Mouse (Mus musculus): ENCODE data around the gene Agrp. TPM values are rescaled to one million over a fixed set of nuclear protein-coding genes. Genes with fewer than 3 reads are reported as not detected.

The Agrp gene
- total and polyA plus RNA-seq, 3 experiments = not detected

GRCm38 (mm10) chr8:105574741-105575140 lies 62.5 kb downstream of the Agrp start:
- no peaks in the 10 kb centered on the region for H3K9me3 ChIP-seq (replicated peaks)
- ATAC-seq (ENCODE audit: extremely low read depth, insufficient number of reproducible peaks, low FRiP score, poor library complexity, severe bottlenecking) = no peak
- no peak overlapping the region for H3K4me3 ChIP-seq (ENCODE audit: low read depth, low read length)
- peaks cover 3% of the 10 kb centered on the region for H3K4me1 ChIP-seq (ENCODE audit: insufficient read depth, low read depth, low read length)
- TF ChIP-seq GATA2 (IDR thresholded peaks at IDR 0.05; ENCODE audit: borderline replicate concordance, low read depth, low read length) = no peak
- TF ChIP-seq TAL1 (conservative IDR thresholded peaks at IDR 0.05; ENCODE audit: low read depth, low read length) = no peak
- no peak for TF ChIP-seq GATA1 (IDR thresholded peaks at IDR 0.05; ENCODE audit: borderline replicate concordance, low read length)
- no peak for TF ChIP-seq CTCF (IDR thresholded peaks at IDR 0.05; ENCODE audit: low read depth, low read length)
- no peak for TF ChIP-seq POLR2AphosphoS5 (IDR thresholded peaks at IDR 0.05; ENCODE audit: insufficient replicate concordance, low read depth, low read length)
- peaks cover 1% of the 10 kb centered on the region for H3K36me3 ChIP-seq (replicated peaks)
- DNase-seq (ENCODE audit: low spot score) = no peak
- peaks cover 17% of the 10 kb centered on the region for H3K27me3 ChIP-seq (ENCODE audit: insufficient read depth, low read length)

- H3K36me3 ChIP-seq (replicated peaks) = peaks cover 2% of the 10 kb centered on the region
- no peaks in the 10 kb centered on the region for H3K9me3 ChIP-seq (replicated peaks)
- DNase-seq (ENCODE audit: low spot score) (no peak), ATAC-seq (ENCODE audit: extremely low read depth, insufficient number of reproducible peaks, low FRiP score, poor library complexity, severe bottlenecking) (no peak)
- H3K4me1 ChIP-seq (ENCODE audit: insufficient read depth, low read depth, low read length) = no peaks in the 10 kb centered on the region
- H3K27me3 ChIP-seq (ENCODE audit: insufficient read depth, low read length) = peaks cover 17% of the 10 kb centered on the region
- no peak overlapping the region for H3K4me3 ChIP-seq (ENCODE audit: low read depth, low read length)
- TF ChIP-seq TAL1 (conservative IDR thresholded peaks at IDR 0.05; ENCODE audit: low read depth, low read length) = no peak
- no peak for TF ChIP-seq GATA2 (IDR thresholded peaks at IDR 0.05; ENCODE audit: borderline replicate concordance, low read depth, low read length)
- TF ChIP-seq CTCF (IDR thresholded peaks at IDR 0.05; ENCODE audit: low read depth, low read length) = no peak
- TF ChIP-seq POLR2AphosphoS5 (IDR thresholded peaks at IDR 0.05; ENCODE audit: insufficient replicate concordance, low read depth, low read length) = no peak
- no peak for TF ChIP-seq GATA1 (IDR thresholded peaks at IDR 0.05; ENCODE audit: borderline replicate concordance, low read length)
These were observed 63.8 kb downstream of the Agrp start for GRCm38 (mm10) chr8:105573427-105573826.

- peaks cover 7% of the 10 kb centered on the region; the same call in 1 of the 2 replicates for H3K27me3 ChIP-seq (ENCODE audit: insufficient read depth, low read length)
- peaks cover 5% of the 10 kb centered on the region for H3K36me3 ChIP-seq (replicated peaks)
- ATAC-seq (ENCODE audit: extremely low read depth, insufficient number of reproducible peaks, low FRiP score, poor library complexity, severe bottlenecking) (no peak), DNase-seq (ENCODE audit: low spot score) (no peak)
- TF ChIP-seq GATA1 (IDR thresholded peaks at IDR 0.05; ENCODE audit: borderline replicate concordance, low read length) (no peak), TAL1 (conservative IDR thresholded peaks at IDR 0.05; ENCODE audit: low read depth, low read length) (no peak), GATA2 (IDR thresholded peaks at IDR 0.05; ENCODE audit: borderline replicate concordance, low read depth, low read length) (no peak), POLR2AphosphoS5 (IDR thresholded peaks at IDR 0.05; ENCODE audit: insufficient replicate concordance, low read depth, low read length) (no peak), CTCF (IDR thresholded peaks at IDR 0.05; ENCODE audit: low read depth, low read length) (no peak)
- no peaks in the 10 kb centered on the region for H3K9me3 ChIP-seq (replicated peaks)
- no peak overlapping the region for H3K4me3 ChIP-seq (ENCODE audit: low read depth, low read length)
- peaks cover 8% of the 10 kb centered on the region for H3K4me1 ChIP-seq (ENCODE audit: insufficient read depth, low read depth, low read length)
These were observed 65.4 kb downstream of the Agrp start for GRCm38 (mm10) chr8:105571810-105572209.

- Histone ChIP-seq H3K4me3 (ENCODE audit: low read depth, low read length) (peak overlapping the region; percentile 94), H3K27me3 (ENCODE audit: insufficient read depth, low read length) (no peaks in the 10 kb centered on the region), H3K4me1 (ENCODE audit: insufficient read depth, low read depth, low read length) (peaks cover 41% of the 10 kb centered on the region), H3K9me3 (replicated peaks) (no peaks in the 10 kb centered on the region), H3K36me3 (replicated peaks) (peaks cover 25% of the 10 kb centered on the region)
- no peak for DNase-seq (ENCODE audit: low spot score)
- no peak for ATAC-seq (ENCODE audit: extremely low read depth, insufficient number of reproducible peaks, low FRiP score, poor library complexity, severe bottlenecking)
- TF ChIP-seq GATA2 (IDR thresholded peaks at IDR 0.05; ENCODE audit: borderline replicate concordance, low read depth, low read length) (no peak), CTCF (IDR thresholded peaks at IDR 0.05; ENCODE audit: low read depth, low read length) (no peak), TAL1 (conservative IDR thresholded peaks at IDR 0.05; ENCODE audit: low read depth, low read length) (no peak), GATA1 (IDR thresholded peaks at IDR 0.05; ENCODE audit: borderline replicate concordance, low read length) (no peak), POLR2AphosphoS5 (IDR thresholded peaks at IDR 0.05; ENCODE audit: insufficient replicate concordance, low read depth, low read length) (no peak)
These were observed 70.2 kb downstream of the Agrp start for GRCm38 (mm10) chr8:105566703-105567595.

- Histone ChIP-seq H3K9me3 (replicated peaks) (no peaks in the 10 kb centered on the region), H3K4me3 (ENCODE audit: low read depth, low read length) (peak within 1 kb of the TSS; percentile 94), H3K4me1 (ENCODE audit: insufficient read depth, low read depth, low read length) (peaks cover 45% of the 10 kb centered on the region), H3K36me3 (replicated peaks) (peaks cover 28% of the 10 kb centered on the region), H3K27me3 (ENCODE audit: insufficient read depth, low read length) (no peaks in the 10 kb centered on the region)
- ATAC-seq (ENCODE audit: extremely low read depth, insufficient number of reproducible peaks, low FRiP score, poor library complexity, severe bottlenecking) = peak; percentile 86
- TF ChIP-seq CTCF (IDR thresholded peaks at IDR 0.05; ENCODE audit: low read depth, low read length) (peak; percentile 26; the same call in 1 of the 2 replicates), GATA1 (IDR thresholded peaks at IDR 0.05; ENCODE audit: borderline replicate concordance, low read length) (no peak), POLR2AphosphoS5 (IDR thresholded peaks at IDR 0.05; ENCODE audit: insufficient replicate concordance, low read depth, low read length) (no peak), GATA2 (IDR thresholded peaks at IDR 0.05; ENCODE audit: borderline replicate concordance, low read depth, low read length) (no peak), TAL1 (conservative IDR thresholded peaks at IDR 0.05; ENCODE audit: low read depth, low read length) (no peak)
- peak; percentile 96 for DNase-seq (ENCODE audit: low spot score)
These were observed 71.1 kb downstream of the Agrp start, which contains the start of gene Atp6v0d1 for GRCm38 (mm10) chr8:105565952-105566702. Atp6v0d1 (minus strand) TSS chr8:105566047.
